Mouse (Mus musculus) neural tube, embryonic 11.5 days (tissue): ENCODE measurements around the gene Ltn1. TPM values are rescaled to one million over a fixed set of nuclear protein-coding genes. Genes with fewer than 3 reads are reported as not detected.

Source experiments
- ATAC-seq: fragments of 200-750 bp; cut with Nextera tagmentation; 2 replicates; pipeline ENCODE4 v1.8.0; 2017; ENCODE audit warnings: moderate number of reproducible peaks, mild to moderate bottlenecking, moderate TSS enrichment, moderate library complexity; ENCODE audit not compliant: insufficient read depth, low FRiP score, low TSS enrichment
- DNase-seq: peaks from one replicate; pipeline ENCODE4 v3.0.0-alpha.2; 2015; ENCODE audit warnings: low spot score
- H3K27ac ChIP-seq: fragments of 300-500 bp; sonication (generic); 2 replicates; pipeline ENCODE4 v1.5.1; 2014; ENCODE audit warnings: low read depth, mild to moderate bottlenecking, low read length
- H3K27me3 ChIP-seq: fragments of 300-500 bp; sonication (generic); 2 replicates; pipeline ENCODE4 v1.6.1; 2014; ENCODE audit warnings: mild to moderate bottlenecking, low read length, mixed read lengths; ENCODE audit not compliant: control insufficient read depth, insufficient read depth
- H3K36me3 ChIP-seq: fragments of 300-500 bp; sonication (generic); 2 replicates; pipeline ENCODE4 v1.6.1; 2014; ENCODE audit warnings: mild to moderate bottlenecking, low read length, moderate library complexity, mixed read lengths; ENCODE audit not compliant: control insufficient read depth, insufficient read depth
- H3K4me1 ChIP-seq: fragments of 300-500 bp; sonication (generic); 2 replicates; pipeline ENCODE4 v1.6.1; 2014; ENCODE audit warnings: low read length, mixed read lengths; ENCODE audit not compliant: control insufficient read depth, insufficient read depth
- H3K4me2 ChIP-seq: fragments of 300-500 bp; sonication (generic); 2 replicates; pipeline ENCODE4 v1.6.1; 2014; ENCODE audit warnings: low read depth, mild to moderate bottlenecking, moderate library complexity
- H3K4me3 ChIP-seq: fragments of 300-500 bp; sonication (generic); 2 replicates; pipeline ENCODE4 v1.5.1; 2014; ENCODE audit warnings: low read depth, low read length
- H3K9ac ChIP-seq: fragments of 300-500 bp; sonication (generic); 2 replicates; pipeline ENCODE4 v1.6.1; 2014; ENCODE audit warnings: mild to moderate bottlenecking, low read length
- H3K9me3 ChIP-seq: fragments of 300-500 bp; sonication (generic); 2 replicates; pipeline ENCODE4 v1.6.1; 2016; ENCODE audit warnings: low read length; ENCODE audit not compliant: control insufficient read depth
- WGBS: fragments of 180-500 bp; shearing (Covaris S2); extraction: QIAGEN DNeasy Blood & Tissue Kit; methylation state at CpG from one replicate; pipeline ENCODE4 v1.1.7; 2014; 5-methylcytosine and 5-hydroxymethylcytosine counted together
- polyA plus RNA-seq: library from polyadenylated mRNA; unstranded; fragments of >200 nt; fragmentation: Nextera tagmentation; extraction: Ambion mirVana; gene quantifications from 2 replicates; pipeline ENCODE4 v1.2.1, GENCODE M21; 2014

Ltn1 gene
- polyA plus RNA-seq, 1 experiment from 2014 or later = 34.6 TPM

GRCm38 (mm10) chr16:87366035-87366434, 66.4 kb downstream of the Ltn1 start:
- H3K4me2 ChIP-seq = no peak overlapping the region
- no peaks in the 10 kb centered on the region for H3K27me3 ChIP-seq
- H3K27ac ChIP-seq = no peak overlapping the region
- no peak overlapping the region for H3K4me3 ChIP-seq
- 70% methylated on average over 10 of the region's 10 CpGs for WGBS
- no peaks in the 10 kb centered on the region for H3K4me1 ChIP-seq
- H3K36me3 ChIP-seq = peaks cover 2% of the 10 kb centered on the region; the same call in 1 of the 2 replicates
- H3K9ac ChIP-seq = no peak overlapping the region
- ATAC-seq (no peak), DNase-seq (no peak)
- H3K9me3 ChIP-seq = no peaks in the 10 kb centered on the region

- DNase-seq = no peak
- ATAC-seq = no peak
- Histone ChIP-seq H3K27ac (no peak overlapping the region), H3K27me3 (no peaks in the 10 kb centered on the region), H3K36me3 (peaks cover 2% of the 10 kb centered on the region; the same call in 1 of the 2 replicates), H3K4me1 (no peaks in the 10 kb centered on the region), H3K4me3 (no peak overlapping the region), H3K4me2 (no peak overlapping the region), H3K9ac (no peak overlapping the region), H3K9me3 (no peaks in the 10 kb centered on the region)
- WGBS = 95% methylated on average over 4 of the region's 4 CpGs
Measured at GRCm38 (mm10) chr16:87364231-87364630, 68.2 kb downstream of the Ltn1 start.

GRCm38 (mm10) chr16:87360096-87360495, 72.3 kb downstream of the Ltn1 start:
- DNase-seq = no peak
- peaks cover 2% of the 10 kb centered on the region; the same call in 1 of the 2 replicates for H3K36me3 ChIP-seq
- no peak for ATAC-seq

GRCm38 (mm10) chr16:87354748-87355147, 77.7 kb downstream of the Ltn1 start:
- ATAC-seq (no peak), DNase-seq (no peak)
- peak overlapping the region; percentile 57 for H3K4me3 ChIP-seq
- H3K27ac ChIP-seq = no peak overlapping the region
- H3K36me3 ChIP-seq = no peaks in the 10 kb centered on the region
- H3K4me2 ChIP-seq = peak overlapping the region; percentile 35
- 86% methylated on average over 7 of the region's 7 CpGs for WGBS
- H3K9ac ChIP-seq = no peak overlapping the region
- no peaks in the 10 kb centered on the region for H3K4me1 ChIP-seq
- H3K27me3 ChIP-seq = no peaks in the 10 kb centered on the region
- H3K9me3 ChIP-seq = no peaks in the 10 kb centered on the region

More at GRCm38 (mm10) chr16:87360096-87360495, 72.3 kb downstream of the Ltn1 start:
- no peak overlapping the region for H3K4me2 ChIP-seq
- H3K9me3 ChIP-seq = no peaks in the 10 kb centered on the region
- no peak overlapping the region for H3K27ac ChIP-seq
- no peak overlapping the region for H3K4me3 ChIP-seq
- no peak overlapping the region for H3K9ac ChIP-seq
- no peaks in the 10 kb centered on the region for H3K27me3 ChIP-seq
- WGBS = 87% methylated on average over 6 of the region's 6 CpGs
- no peaks in the 10 kb centered on the region for H3K4me1 ChIP-seq

GRCm38 (mm10) chr16:87354075-87354583, 78.3 kb downstream of the Ltn1 start, which contains the start of gene N6amt1:
Gene N6amt1 (plus strand): TSS chr16:87354185.
- Histone ChIP-seq H3K27ac (peak within 1 kb of the TSS; percentile 83), H3K4me1 (no peaks in the 10 kb centered on the region), H3K27me3 (no peaks in the 10 kb centered on the region), H3K4me3 (peak within 1 kb of the TSS; percentile 57), H3K9me3 (no peaks in the 10 kb centered on the region), H3K4me2 (peak within 1 kb of the TSS; percentile 35), H3K36me3 (no peaks in the 10 kb centered on the region), H3K9ac (peak within 1 kb of the TSS; percentile 78)
- under 1% methylated on average over 48 of the region's 48 CpGs for WGBS
- peak; percentile 95 for DNase-seq
- peak; percentile 98 for ATAC-seq

- no peak overlapping the region for H3K27ac ChIP-seq
- H3K4me1 ChIP-seq = no peaks in the 10 kb centered on the region
- H3K4me3 ChIP-seq = no peak overlapping the region
- no peak overlapping the region for H3K9ac ChIP-seq
- no peaks in the 10 kb centered on the region for H3K27me3 ChIP-seq
- 100% methylated on average over 1 of the region's 1 CpGs for WGBS
- no peaks in the 10 kb centered on the region for H3K36me3 ChIP-seq
- DNase-seq = no peak
- ATAC-seq = peak; percentile 54
- H3K4me2 ChIP-seq = 0 out of 2 replicates have a peak overlapping the region, but pooled peaks have one; percentile 10
- H3K9me3 ChIP-seq = no peaks in the 10 kb centered on the region
Measured at GRCm38 (mm10) chr16:87353605-87354004, 78.8 kb downstream of the Ltn1 start.

- Histone ChIP-seq H3K9me3 (no peaks in the 10 kb centered on the region), H3K9ac (no peak overlapping the region), H3K4me2 (no peak overlapping the region), H3K27ac (no peak overlapping the region), H3K4me3 (no peak overlapping the region), H3K4me1 (no peaks in the 10 kb centered on the region), H3K36me3 (no peaks in the 10 kb centered on the region), H3K27me3 (no peaks in the 10 kb centered on the region)
- 83% methylated on average over 5 of the region's 5 CpGs for WGBS
- ATAC-seq (no peak), DNase-seq (no peak)
Measured at GRCm38 (mm10) chr16:87351386-87352105, 80.9 kb downstream of the Ltn1 start.

GRCm38 (mm10) chr16:87348133-87348532, 84.3 kb downstream of the Ltn1 start:
- no peaks in the 10 kb centered on the region for H3K27me3 ChIP-seq
- no peak for DNase-seq
- no peaks in the 10 kb centered on the region for H3K4me1 ChIP-seq
- WGBS = 96% methylated on average over 2 of the region's 2 CpGs
- no peak for ATAC-seq
- no peak overlapping the region for H3K9ac ChIP-seq
- no peak overlapping the region for H3K27ac ChIP-seq
- H3K36me3 ChIP-seq = no peaks in the 10 kb centered on the region
- no peaks in the 10 kb centered on the region for H3K9me3 ChIP-seq
- no peak overlapping the region for H3K4me3 ChIP-seq
- H3K4me2 ChIP-seq = no peak overlapping the region

GRCm38 (mm10) chr16:87341043-87341572, 91.3 kb downstream of the Ltn1 start:
- no peak overlapping the region for H3K27ac ChIP-seq
- H3K27me3 ChIP-seq = no peaks in the 10 kb centered on the region
- H3K9me3 ChIP-seq = no peaks in the 10 kb centered on the region
- H3K36me3 ChIP-seq = no peaks in the 10 kb centered on the region
- DNase-seq (no peak), ATAC-seq (no peak)
- no peak overlapping the region for H3K9ac ChIP-seq
- H3K4me1 ChIP-seq = no peaks in the 10 kb centered on the region
- no peak overlapping the region for H3K4me2 ChIP-seq
- no peak overlapping the region for H3K4me3 ChIP-seq
- WGBS = 75% methylated on average over 6 of the region's 6 CpGs
